Mouse (Mus musculus): Measurements from ENCODE around the gene Ccdc188.

The Ccdc188 gene

GRCm38 (mm10) chr16:18236676-18237501 lies 19.2 kb downstream of the Ccdc188 start:
- DNase-seq = no peak

GRCm38 (mm10) chr16:18241581-18241980 lies 23.9 kb downstream of the Ccdc188 start:
- DNase-seq = no peak

GRCm38 (mm10) chr16:18247521-18248399 lies 30.1 kb downstream of the Ccdc188 start:
- no peak for DNase-seq

GRCm38 (mm10) chr16:18248433-18249363 lies 31.0 kb downstream of the Ccdc188 start, which contains the start of the genes Trmt2a and Ranbp1:
Trmt2a (plus strand) TSS chr16:18248679.
Ranbp1 (minus strand) TSS chr16:18248732.
- peak; percentile 98 for DNase-seq

DNA sequence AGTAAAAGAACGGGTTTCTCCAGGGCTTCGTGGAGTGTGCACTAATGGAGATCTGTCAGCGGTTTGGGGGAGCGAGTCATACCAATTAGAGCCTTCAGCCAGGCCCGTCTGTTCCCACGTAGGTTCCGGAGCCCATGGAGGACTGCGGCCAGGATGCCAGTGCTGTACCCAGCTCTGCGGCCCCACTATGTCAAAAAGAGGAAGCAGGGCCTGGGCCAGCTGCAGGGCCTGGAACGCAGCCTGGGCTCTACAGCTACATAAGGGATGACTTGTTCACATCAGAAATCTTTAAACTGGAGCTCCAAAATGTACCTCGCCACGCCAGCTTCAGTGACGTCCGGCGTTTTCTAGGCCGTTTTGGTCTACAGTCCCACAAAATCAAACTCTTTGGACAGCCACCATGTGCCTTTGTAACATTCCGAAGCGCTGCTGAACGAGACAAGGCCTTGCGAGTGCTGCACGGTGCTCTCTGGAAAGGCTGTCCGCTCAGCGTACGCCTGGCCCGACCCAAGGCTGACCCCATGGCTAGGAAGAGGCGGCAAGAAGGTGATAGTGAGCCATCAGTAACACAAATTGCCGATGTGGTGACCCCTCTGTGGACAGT lies 31.8 kb downstream of the Ccdc188 start:
- peak; percentile 38 for DNase-seq

DNA sequence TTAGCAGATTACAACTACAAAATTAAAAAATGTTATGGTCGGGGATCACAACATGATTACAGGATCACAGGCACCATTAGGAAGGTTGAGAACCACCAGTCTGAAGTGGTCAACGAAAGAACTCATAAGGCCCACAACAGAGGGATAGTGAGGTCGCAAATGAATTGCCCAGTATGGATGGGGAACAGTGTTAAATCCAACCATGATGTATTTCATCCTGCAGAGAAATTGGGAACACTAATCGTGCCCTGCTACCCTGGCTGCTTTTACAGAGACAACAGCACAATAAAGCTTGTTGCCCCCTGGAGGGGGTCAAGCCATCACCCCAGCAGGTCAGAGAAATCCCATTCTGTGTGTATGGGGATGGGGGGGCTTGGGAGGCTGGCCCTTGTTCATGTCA lies 32.6 kb downstream of the Ccdc188 start:
- DNase-seq = no peak

- no peak for DNase-seq
These were observed 33.4 kb downstream of the Ccdc188 start for GRCm38 (mm10) chr16:18250828-18251790.

GRCm38 (mm10) chr16:18252736-18253135 lies 35.1 kb downstream of the Ccdc188 start:
- no peak for DNase-seq

GRCm38 (mm10) chr16:18253866-18254265 lies 36.2 kb downstream of the Ccdc188 start:
- no peak for DNase-seq

GRCm38 (mm10) chr16:18258221-18258620 lies 40.5 kb downstream of the Ccdc188 start, which contains the start of gene Gm49776:
Gm49776 (minus strand) TSS chr16:18258321.
- DNase-seq = no peak

GRCm38 (mm10) chr16:18265024-18265423 lies 47.3 kb downstream of the Ccdc188 start:
- no peak for DNase-seq

GRCm38 (mm10) chr16:18268182-18268581 lies 50.5 kb downstream of the Ccdc188 start:
- DNase-seq = no peak
